ENCODE assay signal across 33 mouse cellular contexts in genomic region chr6:140636290-140636689, GRCm38 (mm10).
"Had no signal": no experiment of that assay in that cellular context is flagged by ENCODE, and none has a peak within 500 bp of the region (broad histone marks: within the 10 kb centered on the region; RNA-seq: fewer than 3 reads in every experiment).

No protein-coding gene starts in this region.

- DNase-seq: heart, postnatal 10 days; heart, postnatal 14 days; heart, postnatal 36 days; heart, postnatal 4 days; kidney, adult 11 months; kidney, adult 18-20 months; kidney, adult 8-10 months; kidney, postnatal 10 days; kidney, postnatal 14 days; kidney, postnatal 25 days; kidney, postnatal 36 days; kidney, postnatal 4 days; layer of hippocampus, adult 9-11 months; layer of hippocampus, postnatal 36 days had no signal

- ATAC-seq: hindbrain, embryonic 16.5 days; hindbrain, postnatal 0 days; inflammation-experienced regulatory T-cells, adult 6 months; intestine, embryonic 15.5 days; intestine, embryonic 16.5 days; intestine, postnatal 0 days had no signal

- H3K9ac ChIP-seq: heart, embryonic 12.5 days; heart, embryonic 13.5 days; heart, embryonic 15.5 days; hindbrain, embryonic 12.5 days; hindbrain, embryonic 13.5 days; hindbrain, embryonic 14.5 days; hindbrain, embryonic 15.5 days; intestine, embryonic 15.5 days; kidney, embryonic 15.5 days had no signal

- H3K4me1 ChIP-seq: heart, embryonic 10.5 days; heart, embryonic 12.5 days; heart, embryonic 13.5 days; hindbrain, embryonic 10.5 days; hindbrain, embryonic 12.5 days; hindbrain, embryonic 13.5 days; intestine, embryonic 15.5 days; kidney, embryonic 15.5 days had no signal

- H3K27ac ChIP-seq: heart, embryonic 10.5 days; heart, embryonic 13.5 days; heart, embryonic 15.5 days; hindbrain, embryonic 10.5 days; hindbrain, embryonic 12.5 days; hindbrain, embryonic 13.5 days; hindbrain, embryonic 14.5 days; hindbrain, embryonic 15.5 days; hindbrain, postnatal 0 days; intestine, embryonic 15.5 days; kidney, embryonic 15.5 days; kidney, postnatal 0 days; layer of hippocampus, adult 2 months; left cerebral cortex, adult 2 months had no signal

- H3K27me3 ChIP-seq: heart, embryonic 12.5 days; heart, embryonic 13.5 days; heart, embryonic 15.5 days; hindbrain, embryonic 12.5 days; hindbrain, embryonic 13.5 days; hindbrain, embryonic 15.5 days; intestine, embryonic 15.5 days; kidney, embryonic 15.5 days had no signal

- H3K9me3 ChIP-seq: heart, embryonic 10.5 days; heart, embryonic 12.5 days; heart, embryonic 13.5 days; heart, embryonic 15.5 days; hindbrain, embryonic 10.5 days; hindbrain, embryonic 12.5 days; hindbrain, embryonic 13.5 days; hindbrain, embryonic 15.5 days; intestine, embryonic 15.5 days; kidney, embryonic 15.5 days had no signal

- H3K4me2 ChIP-seq: heart, embryonic 12.5 days; heart, embryonic 13.5 days; heart, embryonic 15.5 days; hindbrain, embryonic 12.5 days; hindbrain, embryonic 13.5 days; hindbrain, embryonic 14.5 days; hindbrain, embryonic 15.5 days; intestine, embryonic 15.5 days; kidney, embryonic 15.5 days had no signal

- H3K4me3 ChIP-seq: heart, embryonic 10.5 days; heart, embryonic 12.5 days; heart, embryonic 13.5 days; heart, embryonic 15.5 days; hindbrain, embryonic 10.5 days; hindbrain, embryonic 12.5 days; hindbrain, embryonic 13.5 days; hindbrain, embryonic 15.5 days; intestine, embryonic 15.5 days; kidney, embryonic 15.5 days; layer of hippocampus, adult 2 months; left cerebral cortex, adult 2 months had no signal
